Mouse (Mus musculus) MEL (cell line): ENCODE results near the gene Ctps. TPM values are rescaled to one million over a fixed set of nuclear protein-coding genes. Genes with fewer than 3 reads are reported as not detected.

Experiments
- DNase-seq: peaks from one replicate; pipeline ENCODE4 v3.0.0; 2011; ENCODE audit warnings: low read depth, low spot score
- H3K27ac ChIP-seq: 2 replicates; pipeline ENCODE4 v1.5.1; 2012; ENCODE audit warnings: low read depth, mild to moderate bottlenecking, control low read depth, low read length, moderate library complexity; ENCODE audit not compliant: control insufficient read depth
- H3K27me3 ChIP-seq, 2 experiments: fragments of 150-350 bp in 1 of 2; sonication (generic) in 1 of 2; 2 replicates each; pipeline ENCODE4 v1.6.1; 2012; ENCODE audit warnings: low read length in 2 of 2, mild to moderate bottlenecking in 2 of 2, improper control_type of control experiment in 1 of 2, moderate library complexity in 1 of 2; ENCODE audit not compliant: insufficient read depth in 2 of 2, control insufficient read depth in 1 of 2
- H3K36me3 ChIP-seq, 2 experiments: 2 replicates each; pipeline ENCODE4 v1.6.1; 2012 to 2014; ENCODE audit warnings: low read length in 2 of 2, improper control_type of control experiment in 1 of 2, inconsistent platforms in 1 of 2, mild to moderate bottlenecking in 1 of 2; ENCODE audit not compliant: insufficient read depth in 2 of 2, control insufficient read depth in 1 of 2
- H3K4me1 ChIP-seq, 2 experiments: fragments of 150-350 bp in 1 of 2; sonication (generic) in 1 of 2; 2 replicates each; pipeline ENCODE4 v1.6.1; 2012; ENCODE audit warnings: low read length in 2 of 2, improper control_type of control experiment in 1 of 2, mild to moderate bottlenecking in 1 of 2; ENCODE audit not compliant: insufficient read depth in 2 of 2, control insufficient read depth in 1 of 2
- H3K4me3 ChIP-seq, 2 experiments: fragments of 150-350 bp in 1 of 2; sonication (generic) in 1 of 2; 2 replicates each; pipeline ENCODE4 v1.5.1; 2012; ENCODE audit warnings: low read depth in 2 of 2, low read length in 2 of 2, mild to moderate bottlenecking in 2 of 2, moderate library complexity in 2 of 2, control low read depth in 1 of 2, improper control_type of control experiment in 1 of 2; ENCODE audit not compliant: control insufficient read depth in 1 of 2, insufficient read depth in 1 of 2
- H3K79me2 ChIP-seq: 2 replicates; pipeline ENCODE4 v1.6.1; 2012; ENCODE audit warnings: mild to moderate bottlenecking, low read length, moderate library complexity; ENCODE audit not compliant: control insufficient read depth, poor library complexity, insufficient read depth
- H3K9ac ChIP-seq: 2 replicates; pipeline ENCODE4 v1.6.1; 2012; ENCODE audit warnings: low read depth, mild to moderate bottlenecking, control low read depth, low read length, moderate library complexity; ENCODE audit not compliant: control insufficient read depth, poor library complexity, severe bottlenecking
- H3K9me3 ChIP-seq: fragments of 150-350 bp; sonication (generic); replicated peaks from 2 replicates; pipeline ENCODE4 v1.6.1; 2012; ENCODE audit warnings: mild to moderate bottlenecking, low read length, improper control_type of control experiment, moderate library complexity; ENCODE audit not compliant: insufficient read depth
- CHD2 ChIP-seq: IDR thresholded peaks from 2 replicates; pipeline ENCODE4 v1.6.1; 2011; ENCODE audit warnings: low read length, improper control_type of control experiment
- E2F4 ChIP-seq: IDR thresholded peaks from 2 replicates; pipeline ENCODE4 v1.6.1; 2011; ENCODE audit warnings: low read depth, low read length, improper control_type of control experiment, borderline replicate concordance
- EP300 ChIP-seq, 2 experiments: IDR thresholded peaks; 2 replicates each; pipeline ENCODE4 v1.6.1; 2011; ENCODE audit warnings: improper control_type of control experiment in 2 of 2, low read length in 2 of 2, low read depth in 1 of 2, mild to moderate bottlenecking in 1 of 2
- GABPA ChIP-seq: IDR thresholded peaks from 2 replicates; pipeline ENCODE4 v1.6.1; 2012; ENCODE audit warnings: low read depth, mild to moderate bottlenecking, inconsistent platforms, low read length, improper control_type of control experiment, moderate library complexity
- GATA1 ChIP-seq: IDR thresholded peaks from 2 replicates; pipeline ENCODE4 v1.6.1; 2011; ENCODE audit warnings: low read depth, low read length, improper control_type of control experiment
- HCFC1 ChIP-seq: IDR thresholded peaks from 2 replicates; pipeline ENCODE4 v1.6.1; 2012; ENCODE audit warnings: low read depth, mild to moderate bottlenecking, inconsistent platforms, low read length, improper control_type of control experiment, moderate library complexity
- JUND ChIP-seq: IDR thresholded peaks from 2 replicates; pipeline ENCODE4 v1.6.1; 2011; ENCODE audit warnings: low read depth, mild to moderate bottlenecking, improper control_type of control experiment, low read length
- KAT2A ChIP-seq: conservative IDR thresholded peaks from 2 replicates; pipeline ENCODE4 v1.6.1; 2012; ENCODE audit warnings: low read depth, low read length, improper control_type of control experiment, inconsistent platforms
- MAFK ChIP-seq: IDR thresholded peaks from 2 replicates; pipeline ENCODE4 v1.6.1; 2011; ENCODE audit warnings: low read depth, mild to moderate bottlenecking, low read length, improper control_type of control experiment, borderline replicate concordance
- MAX ChIP-seq: IDR thresholded peaks from 2 replicates; pipeline ENCODE4 v1.6.1; 2011; ENCODE audit warnings: low read length, improper control_type of control experiment
- MXI1 ChIP-seq: IDR thresholded peaks from 2 replicates; pipeline ENCODE4 v1.6.1; 2011; ENCODE audit warnings: mild to moderate bottlenecking, low read depth, low read length, improper control_type of control experiment
- MYB ChIP-seq: IDR thresholded peaks from 2 replicates; pipeline ENCODE4 v1.6.1; 2011; ENCODE audit warnings: mild to moderate bottlenecking, low read depth, low read length, improper control_type of control experiment
- NRF1 ChIP-seq: IDR thresholded peaks from 2 replicates; pipeline ENCODE4 v1.6.1; 2014; ENCODE audit warnings: low read depth, mild to moderate bottlenecking, inconsistent platforms, low read length, improper control_type of control experiment, moderate library complexity; ENCODE audit not compliant: poor library complexity, insufficient read depth, severe bottlenecking
- POLR2A ChIP-seq, 2 experiments: IDR thresholded peaks; 2 replicates each; pipeline ENCODE4 v1.6.1; 2011 to 2012; ENCODE audit warnings: low read length in 2 of 2, mild to moderate bottlenecking in 2 of 2, control low read depth in 1 of 2, improper control_type of control experiment in 1 of 2, low read depth in 1 of 2, moderate library complexity in 1 of 2; ENCODE audit not compliant: control insufficient read depth in 1 of 2, insufficient read depth in 1 of 2, poor library complexity in 1 of 2
- POLR2AphosphoS2 ChIP-seq: IDR thresholded peaks from 2 replicates; pipeline ENCODE4 v1.6.1; 2011; ENCODE audit warnings: low read length, improper control_type of control experiment
- POLR2AphosphoS5 ChIP-seq: IDR thresholded peaks from 2 replicates; pipeline ENCODE4 v1.6.1; 2012; ENCODE audit warnings: low read depth, borderline replicate concordance, mild to moderate bottlenecking, inconsistent platforms, low read length, moderate library complexity, mixed read lengths
- RCOR1 ChIP-seq: IDR thresholded peaks from 2 replicates; pipeline ENCODE4 v1.6.1; 2012; ENCODE audit warnings: low read depth, mild to moderate bottlenecking, inconsistent platforms, low read length, improper control_type of control experiment
- SMC3 ChIP-seq: IDR thresholded peaks from 2 replicates; pipeline ENCODE4 v1.6.1; 2011; ENCODE audit warnings: low read depth, low read length, improper control_type of control experiment
- TBP ChIP-seq: IDR thresholded peaks from 2 replicates; pipeline ENCODE4 v1.8.0; 2011; ENCODE audit warnings: low read depth, low read length, improper control_type of control experiment
- TCF12 ChIP-seq: IDR thresholded peaks from 2 replicates; pipeline ENCODE4 v1.6.1; 2014; ENCODE audit warnings: low read depth, mild to moderate bottlenecking, inconsistent platforms, low read length, improper control_type of control experiment, moderate library complexity
- USF1 ChIP-seq: IDR thresholded peaks from 2 replicates; pipeline ENCODE4 v1.6.1; 2014; ENCODE audit warnings: low read depth, mild to moderate bottlenecking, inconsistent platforms, low read length, improper control_type of control experiment, moderate library complexity
- USF2 ChIP-seq, 2 experiments: IDR thresholded peaks; 2 replicates each; pipeline ENCODE4 v1.6.1; 2011 to 2012; ENCODE audit warnings: improper control_type of control experiment in 2 of 2, low read length in 2 of 2, borderline replicate concordance in 1 of 2, inconsistent platforms in 1 of 2, low read depth in 1 of 2, mild to moderate bottlenecking in 1 of 2; ENCODE audit not compliant: insufficient read depth in 1 of 2
- ZC3H11A ChIP-seq: IDR thresholded peaks from 2 replicates; pipeline ENCODE4 v1.6.1; 2012; ENCODE audit warnings: low read depth, mild to moderate bottlenecking, inconsistent platforms, low read length, improper control_type of control experiment
- ZKSCAN1 ChIP-seq: IDR thresholded peaks from 2 replicates; pipeline ENCODE4 v1.6.1; 2012; ENCODE audit warnings: low read depth, mild to moderate bottlenecking, inconsistent platforms, low read length, improper control_type of control experiment, moderate library complexity
- ZMIZ1 ChIP-seq: IDR thresholded peaks from 2 replicates; pipeline ENCODE4 v1.6.1; 2012; ENCODE audit warnings: low read depth, mild to moderate bottlenecking, inconsistent platforms, low read length, improper control_type of control experiment, moderate library complexity
- ZNF384 ChIP-seq: IDR thresholded peaks from 2 replicates; pipeline ENCODE4 v1.6.1; 2012; ENCODE audit warnings: low read depth, mild to moderate bottlenecking, inconsistent platforms, low read length, improper control_type of control experiment
- polyA plus RNA-seq, 2 experiments: library from polyadenylated mRNA; stranded (reverse) in 1 of 2; unstranded in 1 of 2; fragments of >175 nt in 1 of 2; fragments of >200 nt in 1 of 2; gene quantifications; 2 replicates each; pipeline versions ENCODE4 v1.2.1 to v1.2.4; 2012; ENCODE audit warnings: low replicate concordance in 2 of 2, low read depth in 1 of 2; ENCODE audit not compliant: insufficient read length in 2 of 2, insufficient read depth in 1 of 2, missing spikeins in 1 of 2
- total RNA-seq: library from RNA; depleted of rRNA; stranded (reverse); fragments of 300-350 nt; gene quantifications from 2 replicates; pipeline ENCODE4 v1.2.3, GENCODE M21; 2012

The Ctps gene
- total and polyA plus RNA-seq, 3 experiments, result 81.2 to 82.2 TPM; not detected in 1

DNA sequence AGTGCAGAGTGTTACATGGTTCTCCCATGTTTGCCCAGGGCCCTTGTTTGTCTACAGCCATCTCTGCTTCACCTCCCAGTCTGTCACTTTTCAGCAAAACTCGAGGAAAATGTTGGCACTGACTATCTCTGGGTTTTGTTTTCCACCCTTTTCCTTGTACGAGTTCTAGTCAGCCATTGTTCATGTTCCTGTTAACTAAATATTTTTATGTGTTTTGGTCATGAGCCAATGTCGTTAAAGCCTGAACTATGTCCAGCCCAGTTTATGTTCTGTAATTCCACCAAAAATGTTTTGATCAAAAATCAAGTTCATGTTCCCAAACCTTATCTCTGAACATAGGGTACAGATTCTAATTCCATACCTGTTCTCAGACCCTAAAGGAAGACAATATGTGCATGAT lies 1.6 kb upstream of the Ctps start:
- H3K79me2 ChIP-seq, result peaks cover 29% of the 10 kb centered on the region
- DNase-seq, result no peak
- no peak for TF ChIP-seq USF1
- TF ChIP-seq POLR2AphosphoS5, result no peak
- TF ChIP-seq CHD2, result no peak
- no peak for TF ChIP-seq KAT2A
- TF ChIP-seq ZNF384, result no peak
- no peak for TF ChIP-seq GABPA
- no peak for TF ChIP-seq MYB
- no peak for TF ChIP-seq TBP
- no peak for TF ChIP-seq POLR2AphosphoS2
- TF ChIP-seq MAFK, result no peak
- no peak for TF ChIP-seq EP300 (IDR thresholded peaks at IDR 0.05; ENCODE audit: low read depth in 1 of 2, low read length in 2 of 2)
- no peak for TF ChIP-seq ZC3H11A
- TF ChIP-seq GATA1, result no peak
- no peak for TF ChIP-seq POLR2A (IDR thresholded peaks at IDR 0.05; ENCODE audit: control insufficient read depth in 1 of 2, insufficient read depth in 1 of 2, low read depth in 1 of 2, low read length in 2 of 2, poor library complexity in 1 of 2)
- TF ChIP-seq, all 39 proteins: peak for 0
- Histone ChIP-seq H3K4me1 (peaks cover 8 to 14% of the 10 kb centered on the region in 2 experiments), H3K4me3 (no peak overlapping the region), H3K9me3 (no peaks in the 10 kb centered on the region), H3K27me3 (no peaks in the 10 kb centered on the region), H3K36me3 (peaks cover 0 to 28% of the 10 kb centered on the region in 2 experiments; a peak in 2 of 4 replicates), H3K9ac (no peak overlapping the region), H3K27ac (no peak overlapping the region)

GRCm38 (mm10) chr4:120571070-120571464 lies 991 bp upstream of the Ctps start:
- Histone ChIP-seq H3K27ac (no peak overlapping the region), H3K4me3 (peak overlapping the region in 1 of 2 experiments; percentile 91; a peak in 3 of 4 replicates), H3K79me2 (peaks cover 33% of the 10 kb centered on the region), H3K4me1 (peaks cover 8 to 14% of the 10 kb centered on the region in 2 experiments), H3K36me3 (peaks cover 0 to 31% of the 10 kb centered on the region in 2 experiments; a peak in 3 of 4 replicates), H3K27me3 (no peaks in the 10 kb centered on the region), H3K9me3 (no peaks in the 10 kb centered on the region), H3K9ac (peak overlapping the region; percentile 99)
- DNase-seq, result no peak
- no peak for TF ChIP-seq ZC3H11A
- TF ChIP-seq SMC3, result no peak
- TF ChIP-seq NRF1, result no peak
- TF ChIP-seq MXI1, result no peak
- TF ChIP-seq MAFK, result no peak
- no peak for TF ChIP-seq TBP
- no peak for TF ChIP-seq JUND
- no peak for TF ChIP-seq USF2 (IDR thresholded peaks at IDR 0.05; ENCODE audit: borderline replicate concordance in 1 of 2, insufficient read depth in 1 of 2, low read depth in 1 of 2, low read length in 2 of 2)
- TF ChIP-seq MAX, result no peak
- no peak for TF ChIP-seq RCOR1
- TF ChIP-seq HCFC1, result no peak
- no peak for TF ChIP-seq ZKSCAN1
- no peak for TF ChIP-seq ZMIZ1
- TF ChIP-seq TCF12, result no peak
- TF ChIP-seq ZNF384, result no peak
- no peak for TF ChIP-seq USF1
- TF ChIP-seq GATA1, result no peak
- no peak for TF ChIP-seq E2F4
